Mouse (Mus musculus): ENCODE measurements around the gene Kcnk13.

DNA sequence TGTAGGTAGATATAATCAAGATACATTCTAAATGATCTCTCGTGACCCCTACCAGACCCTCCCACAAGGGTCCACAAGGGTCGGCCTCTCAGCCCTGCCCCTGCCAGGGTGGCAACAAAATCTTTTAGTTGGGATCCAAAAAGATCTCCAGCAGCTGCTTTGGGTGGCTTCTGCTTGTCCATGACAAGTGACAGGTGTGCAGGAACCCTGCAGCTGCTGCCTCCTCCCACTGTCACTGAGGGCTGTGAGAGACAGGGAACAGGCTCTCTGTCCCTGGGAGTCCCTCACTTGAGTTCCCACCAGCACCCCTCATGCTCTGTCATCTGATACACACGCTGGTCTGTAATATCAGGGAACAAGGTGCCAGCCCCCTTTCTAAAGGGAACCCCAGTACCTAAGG is 137.4 kb downstream of the Kcnk13 start:
- TF ChIP-seq EP300 (IDR thresholded peaks at IDR 0.05; ENCODE audit: low read length), result no peak
- TF ChIP-seq E2F4 (IDR thresholded peaks at IDR 0.05; ENCODE audit: insufficient replicate concordance, low read depth, low read length), result no peak
- TF ChIP-seq POLR2A (IDR thresholded peaks at IDR 0.05; ENCODE audit: low read depth, low read length), result no peak
- no peak for TF ChIP-seq MAX (IDR thresholded peaks at IDR 0.05; ENCODE audit: low read length)
- TF ChIP-seq CTCF (conservative IDR thresholded peaks at IDR 0.05 in 1 of 2, IDR thresholded peaks at IDR 0.05 in 1 of 2; ENCODE audit: low read depth in 2 of 2, low read length in 2 of 2), result no peak
- no peak for TF ChIP-seq ELF1 (IDR thresholded peaks at IDR 0.05; ENCODE audit: low read depth, low read length)
- TF ChIP-seq RCOR1 (conservative IDR thresholded peaks at IDR 0.05; ENCODE audit: low read depth, low read length), result no peak
- no peak for TF ChIP-seq POLR2AphosphoS2 (IDR thresholded peaks at IDR 0.05; ENCODE audit: low read depth, low read length)

All from CH12.LX (cell line).